Mouse (Mus musculus): ENCODE measurements around the gene Agrp.

Gene Agrp

DNA sequence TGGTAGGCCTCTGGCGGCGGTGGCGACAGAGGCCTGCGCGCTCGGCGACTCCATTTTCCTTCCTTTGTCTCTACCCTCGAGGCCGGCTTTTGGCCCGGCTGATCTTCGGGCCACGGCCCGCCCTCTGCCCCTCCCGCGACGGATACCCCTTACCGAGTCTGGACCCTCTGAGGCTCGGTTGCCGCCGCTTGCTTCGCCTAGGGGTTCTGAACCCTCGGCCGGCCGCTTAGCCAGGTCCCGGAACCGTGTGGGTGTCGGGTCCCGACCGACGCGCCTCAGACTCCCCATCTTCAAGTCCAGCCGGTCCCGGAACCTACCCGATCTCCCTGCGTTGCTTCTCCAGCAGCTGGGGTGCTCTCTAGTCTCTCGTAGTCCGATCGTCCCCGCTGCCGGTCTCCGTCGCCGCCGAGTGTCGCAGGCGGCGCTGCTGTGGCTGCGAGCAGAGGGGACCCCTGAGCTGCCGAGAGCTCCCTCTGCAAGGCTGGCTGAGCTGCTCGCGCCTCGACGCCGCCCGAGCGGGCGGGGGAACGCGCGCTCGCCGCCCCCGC, at the start of gene Agrp:
Gene Agrp, minus strand, starts transcription at position 431 of the 548 bp plus-strand sequence.
- no peak for DNase-seq (ENCODE audit: low spot score in 2 of 2)

DNA sequence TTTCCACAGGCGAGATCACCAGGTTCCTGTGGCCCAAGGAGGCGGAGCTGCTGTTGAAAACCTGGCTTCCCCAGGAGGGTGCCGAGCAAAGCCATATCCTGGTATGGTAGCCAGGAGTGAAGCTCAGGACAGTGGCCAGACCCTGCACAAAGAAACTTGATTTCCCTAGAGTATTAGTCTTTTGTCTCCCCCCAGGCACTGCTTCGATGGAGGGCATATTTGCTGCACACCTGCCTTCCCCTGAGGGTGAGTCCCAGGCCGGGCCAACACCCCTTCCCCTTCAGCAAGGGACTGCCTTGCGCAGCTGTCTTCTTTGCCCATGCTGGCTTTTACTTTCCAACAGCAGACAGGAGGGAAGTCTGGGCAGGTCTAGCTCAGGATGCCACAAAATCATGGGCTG, 49.4 kb upstream of the Agrp start:
- no peak for DNase-seq (ENCODE audit: low spot score in 2 of 2)

DNA sequence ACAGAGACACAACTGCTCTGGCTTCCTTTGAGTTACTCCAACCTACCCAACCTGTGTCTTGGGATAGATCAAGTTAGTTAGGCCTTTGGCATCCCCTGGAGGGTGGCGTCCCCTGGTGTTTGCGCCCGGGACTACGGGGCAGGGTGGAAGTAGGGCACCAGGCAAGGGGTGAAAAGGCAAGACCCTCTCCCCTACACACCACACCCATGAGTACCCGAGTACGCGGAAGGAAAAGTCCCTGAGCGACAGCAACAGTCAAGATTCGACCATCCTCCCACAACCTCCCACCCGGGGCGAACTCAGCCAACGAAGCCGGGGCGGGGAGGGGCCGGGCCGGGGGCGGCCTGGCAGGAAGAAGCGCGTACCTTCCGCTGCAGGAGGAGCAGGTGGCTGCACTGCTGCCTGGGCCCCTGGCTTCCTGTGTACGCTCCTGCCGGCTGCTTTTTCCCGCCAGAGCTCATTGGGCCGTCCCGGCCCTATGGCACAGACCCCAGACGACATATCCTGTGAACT, 48.7 kb upstream of the Agrp start, which contains the start of gene Carmil2:
Gene Carmil2, plus strand, starts transcription at position 479 of the 513 bp plus-strand sequence.
- peak; percentile 41 to 62 for DNase-seq (ENCODE audit: low spot score in 2 of 2)

DNA sequence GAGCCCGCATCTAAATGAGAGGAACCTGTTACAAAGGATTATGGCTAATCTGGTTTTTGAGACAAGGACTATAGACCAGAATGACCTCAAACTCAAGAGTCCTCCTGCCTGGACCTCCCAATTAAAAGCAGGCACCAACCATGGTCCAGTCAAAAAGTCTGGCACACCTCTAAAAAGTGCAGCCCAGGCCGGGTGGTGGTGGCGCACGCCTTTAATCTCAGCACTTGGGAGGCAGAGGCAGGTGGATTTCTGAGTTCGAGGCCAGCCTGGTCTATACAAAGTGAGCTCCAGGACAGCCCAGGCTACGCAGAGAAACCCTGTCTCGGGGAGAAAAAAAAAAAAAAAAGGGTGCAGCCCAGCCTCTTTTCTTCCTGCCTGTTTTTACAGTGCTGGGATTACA, 48.1 kb upstream of the Agrp start:
- no peak for DNase-seq (ENCODE audit: low spot score in 2 of 2)

DNA sequence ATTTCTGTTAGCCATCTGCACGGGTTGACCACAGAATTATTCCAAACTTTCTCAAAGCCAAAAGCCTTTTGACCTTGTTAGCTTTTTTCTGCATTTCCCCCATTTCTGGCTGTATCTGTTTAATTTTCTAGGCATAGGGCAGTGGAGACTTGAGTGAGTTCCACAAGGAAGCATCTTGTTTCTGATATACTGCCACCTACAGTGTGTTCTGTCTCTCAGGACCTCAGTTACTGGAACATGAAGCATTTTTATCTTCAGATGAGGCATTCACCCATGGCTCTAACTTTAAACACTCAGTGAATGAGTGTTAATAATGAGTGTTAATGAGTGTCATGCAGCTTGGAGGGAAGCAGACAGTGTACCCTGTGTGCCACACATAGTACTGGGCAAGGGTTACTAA, 40.7 kb upstream of the Agrp start:
- DNase-seq (ENCODE audit: low spot score in 2 of 2), result no peak

DNA sequence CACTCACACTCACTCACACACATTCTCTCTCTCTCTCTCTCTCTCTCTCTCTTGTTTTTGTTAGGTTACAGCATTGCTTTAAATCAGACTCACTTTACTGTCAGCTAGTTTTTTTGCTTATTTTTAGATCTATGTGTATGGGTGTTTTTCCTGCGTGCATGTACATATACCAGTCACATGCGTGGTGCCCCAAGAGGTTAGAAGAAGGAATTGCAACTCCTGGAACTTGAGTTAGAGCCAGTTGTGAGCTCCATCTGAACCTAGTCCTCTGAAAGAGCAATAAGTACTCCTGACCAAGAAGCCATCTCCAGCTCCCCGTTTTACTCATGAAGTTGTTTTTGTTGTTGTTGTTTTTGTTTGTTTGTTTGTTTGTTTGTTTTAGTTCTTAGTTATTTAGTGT, 24.0 kb upstream of the Agrp start:
- no peak for DNase-seq (ENCODE audit: low spot score in 2 of 2)

DNA sequence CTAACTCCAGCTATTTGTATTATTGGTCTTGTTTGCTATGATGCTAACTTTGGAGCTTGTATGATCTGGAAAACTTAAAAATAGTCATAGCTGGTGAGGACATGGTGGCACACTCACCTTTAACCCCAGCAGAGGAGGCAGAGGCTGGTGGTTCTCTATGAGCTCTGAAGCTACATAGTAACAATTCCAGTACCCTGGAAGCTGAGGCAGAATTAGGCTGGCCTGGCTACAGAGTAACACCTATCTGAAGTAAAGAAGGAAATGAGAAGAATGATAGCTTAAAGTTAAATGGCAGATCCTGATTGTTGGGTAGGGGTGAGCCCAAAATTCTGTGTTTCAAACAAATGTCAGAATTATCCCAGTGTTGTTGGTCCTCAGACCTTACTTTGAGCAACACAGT, 20.4 kb upstream of the Agrp start:
- no peak for DNase-seq (ENCODE audit: low spot score in 2 of 2)

DNA sequence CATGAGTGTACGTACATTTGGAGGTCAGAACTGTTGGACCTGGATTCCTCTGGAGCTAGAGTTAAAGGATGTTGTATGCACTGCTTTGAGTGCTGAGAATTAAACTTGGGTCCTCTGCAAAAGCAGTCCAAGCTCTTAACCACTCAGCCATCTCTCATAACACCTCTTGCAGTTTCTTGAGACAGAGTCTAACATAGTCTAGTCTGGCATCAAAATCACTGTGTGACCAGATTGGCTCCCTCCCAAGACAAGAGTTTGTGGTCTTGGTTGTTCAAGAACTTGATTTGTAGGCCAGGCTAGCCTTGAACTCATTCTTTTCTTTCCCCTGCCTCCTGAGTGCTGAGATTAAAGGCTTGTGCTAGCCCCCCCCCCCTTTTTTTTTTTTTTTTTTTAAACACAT, 11.7 kb upstream of the Agrp start:
- DNase-seq (ENCODE audit: low spot score in 2 of 2), result no peak

DNA sequence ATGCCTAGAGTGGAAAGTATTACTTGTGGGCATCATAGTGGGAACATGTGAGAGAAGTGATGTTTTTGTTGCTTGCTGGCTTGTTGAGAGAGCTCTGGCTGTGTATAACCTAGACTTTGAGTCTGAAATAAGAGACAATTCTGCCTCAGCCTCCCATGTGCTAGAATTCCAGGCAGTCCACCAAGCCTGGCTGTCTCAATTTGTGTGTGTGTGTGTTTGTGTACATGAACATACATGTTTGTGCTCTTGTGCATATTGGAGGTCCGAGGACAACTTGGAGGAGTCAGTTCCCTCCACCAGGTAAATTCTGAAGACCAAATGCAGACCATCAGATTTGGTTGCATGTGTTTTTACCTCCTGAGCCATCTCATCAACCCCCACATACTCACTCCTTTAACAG, 8.0 kb upstream of the Agrp start:
- DNase-seq (ENCODE audit: low spot score in 2 of 2), result no peak

DNA sequence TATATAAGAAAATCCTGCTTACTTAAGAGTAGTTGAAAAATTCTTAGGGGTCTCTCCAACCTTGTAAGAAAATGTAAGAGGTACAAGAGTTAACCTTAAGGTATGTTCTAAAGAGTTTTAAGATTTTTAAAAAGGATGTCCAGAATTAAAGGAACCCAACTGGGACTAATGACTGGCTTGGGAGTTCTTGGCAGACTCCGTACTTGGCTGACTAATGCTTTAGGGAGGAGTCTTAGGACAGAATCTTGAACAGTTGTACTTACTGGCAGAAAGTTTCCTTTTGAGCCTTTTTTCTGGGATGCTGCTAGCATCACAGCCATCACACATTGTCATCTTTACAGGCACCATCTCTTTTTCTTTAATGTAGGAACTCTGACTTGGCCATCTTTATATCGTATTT, 3.3 kb upstream of the Agrp start:
- DNase-seq (ENCODE audit: low spot score in 2 of 2), result no peak

DNA sequence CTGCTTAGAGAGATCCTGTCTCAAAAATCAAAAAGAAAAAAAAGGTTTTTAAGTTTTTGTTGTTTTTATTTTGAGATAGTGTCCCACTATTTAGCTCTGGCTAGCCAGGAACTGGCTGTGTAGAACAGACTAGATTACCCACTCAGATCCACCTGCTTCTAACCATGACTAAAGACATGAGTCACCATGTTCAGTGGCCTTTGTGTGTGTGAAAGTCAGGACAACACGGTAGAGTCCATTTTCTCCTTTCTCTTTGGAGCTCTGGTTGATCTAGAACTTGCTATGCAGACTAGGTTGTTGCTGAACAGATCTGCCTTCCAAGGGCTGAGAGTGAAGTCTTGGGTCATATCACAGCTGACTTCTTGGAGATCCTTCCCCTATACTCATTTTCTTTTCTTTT, 2.6 kb upstream of the Agrp start:
- no peak for DNase-seq (ENCODE audit: low spot score in 2 of 2)

DNA sequence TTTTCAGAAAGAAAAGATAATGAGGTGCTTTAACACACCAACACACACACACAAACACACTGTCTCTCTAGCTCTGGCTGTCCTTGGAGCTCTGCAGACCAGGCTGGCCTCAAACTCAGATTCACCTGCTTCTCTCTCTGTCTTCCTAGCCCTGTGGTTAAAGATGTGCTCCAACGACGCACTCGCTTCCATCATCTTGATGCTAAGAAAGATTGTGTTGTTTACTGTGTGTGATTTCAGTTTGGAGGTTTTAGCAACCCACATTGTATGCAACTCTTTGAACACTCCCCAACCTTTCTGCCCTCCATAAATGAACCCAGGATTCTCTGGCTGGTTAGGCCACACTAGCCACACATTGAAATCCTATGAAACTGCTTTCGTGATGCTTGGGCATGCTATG, 1.3 kb upstream of the Agrp start:
- no peak for DNase-seq (ENCODE audit: low spot score in 2 of 2)

DNA sequence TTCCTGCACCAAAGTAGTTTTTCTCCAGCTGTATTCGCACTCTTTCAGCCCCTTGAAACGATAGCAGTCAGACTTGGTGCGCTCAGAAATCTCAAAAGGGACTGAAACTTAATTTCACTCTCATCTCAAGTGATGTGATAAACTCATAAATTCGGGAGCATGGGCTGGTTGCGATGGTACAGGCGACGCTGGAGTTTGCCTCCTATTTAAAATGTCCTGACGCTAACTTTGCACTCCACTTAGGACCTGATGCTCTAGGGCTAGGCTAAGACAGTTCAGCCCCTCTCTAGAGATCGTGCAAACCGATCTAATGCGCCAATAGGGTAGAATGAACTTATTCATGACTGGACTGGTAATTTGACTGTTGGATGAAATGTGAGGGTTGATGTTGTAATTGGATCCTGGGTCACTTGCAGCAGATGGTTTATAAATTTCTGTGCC, 428 bp upstream of the Agrp start:
- DNase-seq (ENCODE audit: low spot score in 2 of 2), result no peak

DNA sequence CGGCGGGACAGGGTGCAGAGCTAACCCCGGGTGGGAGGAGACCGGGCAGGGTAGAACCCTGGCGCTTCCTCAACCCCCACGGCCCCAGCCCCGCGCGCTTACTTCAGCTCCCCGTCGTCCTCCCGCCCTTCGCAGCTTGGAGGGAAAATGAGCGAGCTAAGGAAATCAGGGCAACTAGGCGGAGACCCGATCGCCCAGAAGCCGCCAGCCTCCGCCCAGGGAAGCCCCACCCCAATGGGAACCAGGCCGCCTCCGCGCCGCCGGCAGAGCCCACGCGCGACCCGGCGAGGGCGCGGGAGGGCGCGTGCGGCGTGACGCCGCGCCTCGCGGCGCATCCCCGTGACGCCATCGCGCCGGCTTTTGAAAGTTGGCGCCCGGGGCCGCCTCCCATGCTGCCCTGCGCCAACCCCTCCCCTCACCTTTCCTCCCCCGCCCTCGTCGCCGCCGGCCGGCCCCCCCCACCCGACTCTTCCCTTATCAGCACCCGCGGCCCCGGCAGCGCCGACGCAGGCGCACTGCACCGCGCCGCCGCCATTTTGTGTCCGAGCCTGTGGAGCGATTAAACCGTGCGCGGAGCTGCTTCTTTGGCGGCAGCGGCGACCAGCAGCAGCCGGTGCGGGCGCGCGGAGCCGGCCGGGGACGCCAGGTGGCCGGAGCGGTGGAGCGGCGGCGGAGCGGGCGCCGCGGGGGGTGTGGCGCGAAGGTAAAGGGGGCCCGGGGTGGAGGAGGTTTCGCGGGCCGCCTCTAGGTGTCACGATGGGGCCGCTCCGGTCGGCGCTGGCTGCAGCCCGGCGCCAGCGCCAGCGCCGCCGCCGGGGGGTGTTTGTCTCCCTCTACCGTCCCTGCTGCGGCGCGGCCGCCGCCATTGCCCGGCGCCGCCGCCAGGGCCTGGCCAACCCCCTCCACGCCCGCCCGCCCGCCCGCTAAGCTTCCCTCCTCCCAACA, 903 bp downstream of the Agrp start, which contains the start of gene Ctcf:
Gene Ctcf, plus strand, starts transcription at position 551 of the 945 bp plus-strand sequence.
- DNase-seq (ENCODE audit: low spot score in 2 of 2), result peak; percentile 84

DNA sequence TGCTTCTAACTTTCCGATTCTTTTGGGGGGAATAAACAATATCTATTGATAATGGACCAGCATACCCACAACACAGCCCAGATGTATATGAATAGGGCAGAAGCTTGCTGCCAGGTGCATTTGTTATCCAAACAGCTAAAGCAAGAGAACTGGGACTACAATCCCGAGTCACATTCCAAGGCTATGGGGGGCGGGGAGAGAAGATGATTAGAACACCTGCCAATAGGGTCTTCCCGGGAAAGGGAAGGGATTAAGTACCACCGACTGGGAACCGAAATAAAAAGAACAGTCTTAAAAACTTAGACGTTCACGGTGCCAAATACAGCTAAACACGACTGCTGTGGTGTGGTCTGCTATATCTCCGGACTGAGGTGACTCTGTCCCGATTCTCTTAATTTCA, 1.7 kb downstream of the Agrp start:
- no peak for DNase-seq (ENCODE audit: low spot score in 2 of 2)

DNA sequence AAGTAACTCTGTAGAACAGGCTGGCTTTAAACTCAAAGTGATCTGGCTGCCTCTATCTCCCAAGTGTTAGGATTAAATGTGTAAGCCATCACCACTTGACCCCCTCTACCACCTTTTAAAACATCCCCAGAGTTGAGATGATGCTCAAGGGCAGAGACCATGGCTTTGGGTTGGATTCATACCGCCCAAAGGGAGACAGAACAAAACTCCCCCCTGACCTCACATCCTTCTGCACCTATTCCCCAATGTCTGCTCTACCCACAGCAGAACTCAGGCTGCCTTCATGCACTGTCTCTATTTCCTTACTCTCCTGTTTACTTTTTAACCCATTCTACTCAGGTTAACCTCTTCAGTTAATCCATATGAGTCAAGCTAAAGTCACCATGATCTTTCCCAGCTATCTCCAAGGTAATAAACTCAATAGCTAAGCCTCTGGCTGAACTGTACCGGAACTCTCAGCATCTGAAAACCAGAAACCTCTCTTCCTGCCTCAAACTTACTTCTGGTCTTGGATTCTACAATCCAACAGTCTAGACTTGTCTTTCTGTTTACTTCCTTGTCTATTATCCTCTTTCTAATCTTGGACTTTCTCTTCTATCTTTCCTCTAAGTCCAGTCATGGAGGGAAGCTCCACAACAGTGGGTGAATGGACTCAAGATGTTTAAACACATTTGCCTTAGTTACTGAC, 2.3 kb downstream of the Agrp start:
- DNase-seq (ENCODE audit: low spot score in 2 of 2), result no peak

DNA sequence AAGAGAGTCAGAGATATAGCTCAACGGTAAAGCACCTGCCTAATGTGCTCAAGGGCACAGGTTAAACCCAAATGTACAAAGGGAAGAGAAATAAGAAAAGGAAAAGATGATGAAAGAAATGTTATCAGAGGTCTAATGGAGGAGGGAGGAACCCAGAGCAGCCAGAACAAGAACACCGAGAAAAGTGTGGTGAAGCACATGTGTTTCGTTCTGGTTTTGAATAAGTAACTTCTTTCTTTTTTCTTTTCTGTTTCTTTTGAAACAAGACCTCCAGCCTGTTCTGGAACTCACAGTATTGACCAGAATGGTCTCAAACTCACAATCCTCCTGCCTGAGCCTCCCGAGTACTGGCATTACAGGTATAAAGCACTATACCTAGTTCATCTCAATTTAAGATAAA, 7.9 kb downstream of the Agrp start:
- no peak for DNase-seq (ENCODE audit: low spot score in 2 of 2)

DNA sequence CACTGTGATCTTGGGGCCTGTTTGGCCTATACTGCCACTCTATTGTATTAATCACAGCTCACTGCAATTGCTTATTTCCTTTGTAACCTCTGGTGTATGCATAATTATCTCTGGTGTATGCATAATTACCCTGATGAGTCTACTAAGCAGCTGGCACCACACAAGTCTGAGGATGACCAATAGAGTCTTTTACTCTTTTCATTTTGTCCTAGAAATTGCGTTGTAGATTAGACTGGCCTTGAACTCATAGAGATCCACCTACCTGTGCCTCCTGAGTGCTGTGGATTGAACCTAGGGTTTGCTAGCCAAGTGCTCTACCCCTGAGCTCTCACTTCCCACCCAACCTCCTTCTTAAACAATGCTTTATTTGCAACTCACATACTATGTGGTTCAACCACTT, 11.1 kb downstream of the Agrp start:
- DNase-seq (ENCODE audit: low spot score in 2 of 2), result no peak

DNA sequence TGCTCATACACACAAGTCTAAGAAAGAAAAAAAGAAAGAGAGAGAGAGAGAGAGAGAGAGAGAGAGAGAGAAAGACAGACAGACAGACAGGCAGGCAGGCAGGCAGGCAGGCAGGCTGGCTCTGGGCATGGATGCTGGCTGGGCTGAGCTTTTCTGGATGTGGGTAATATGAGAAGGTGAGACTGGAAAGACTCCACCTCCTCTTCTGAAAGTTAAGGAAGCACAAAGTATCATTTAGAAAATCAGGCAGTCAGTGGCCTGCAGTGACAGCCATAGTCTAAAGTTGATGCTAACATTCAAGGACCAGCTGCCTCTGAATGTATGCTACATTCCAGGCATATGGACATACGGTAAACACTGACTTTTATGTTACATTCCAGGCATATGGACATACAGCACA, 12.4 kb downstream of the Agrp start:
- no peak for DNase-seq (ENCODE audit: low spot score in 2 of 2)

DNA sequence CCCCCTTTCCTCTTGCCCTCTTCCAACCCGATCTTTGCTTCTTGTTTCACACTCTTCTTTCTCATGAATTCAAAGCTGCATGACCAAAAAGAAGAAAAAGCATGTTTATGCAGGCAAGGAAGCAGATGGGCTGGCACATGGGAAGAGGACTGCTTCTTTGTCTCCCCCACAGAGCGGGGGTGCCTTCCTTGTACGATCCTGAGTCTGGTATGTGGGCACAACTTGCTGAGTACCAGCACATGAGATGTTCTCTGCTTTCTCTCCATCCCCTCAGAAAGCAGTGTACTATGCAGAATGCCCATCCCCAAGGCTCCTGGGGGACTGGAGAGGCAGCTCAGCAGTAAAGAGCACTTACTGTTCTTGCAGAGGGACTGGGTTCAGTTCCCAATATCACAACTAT, 12.8 kb downstream of the Agrp start:
- DNase-seq (ENCODE audit: low spot score in 2 of 2), result no peak

DNA sequence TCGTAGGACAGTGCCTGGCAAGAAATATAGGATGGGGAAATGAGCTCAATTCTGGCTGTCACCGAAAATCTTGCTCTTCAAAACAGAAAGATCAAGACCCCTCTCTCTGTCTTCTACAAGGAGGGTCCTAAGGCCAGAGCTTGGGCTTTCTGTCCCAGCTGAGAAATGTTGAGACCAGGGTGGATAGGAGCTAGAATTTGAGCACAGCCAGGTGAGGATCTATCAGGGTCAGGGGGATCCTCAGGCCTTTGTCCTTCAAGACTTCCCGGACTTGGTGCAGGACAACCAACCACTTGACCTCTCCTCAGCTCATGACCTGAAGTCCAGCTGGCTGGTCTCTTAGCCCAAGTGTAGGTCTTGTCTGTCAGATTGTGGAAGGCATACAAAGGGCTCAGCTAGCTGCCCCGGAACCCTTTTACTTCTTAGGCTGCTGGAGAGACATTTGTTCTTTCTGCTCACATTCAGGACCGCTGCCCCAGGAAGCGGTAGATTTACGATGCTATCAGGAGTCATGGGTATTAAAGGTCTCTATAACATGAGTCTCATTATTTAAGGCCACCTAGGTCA, 13.4 kb downstream of the Agrp start:
- DNase-seq (ENCODE audit: low spot score in 2 of 2), result no peak

DNA sequence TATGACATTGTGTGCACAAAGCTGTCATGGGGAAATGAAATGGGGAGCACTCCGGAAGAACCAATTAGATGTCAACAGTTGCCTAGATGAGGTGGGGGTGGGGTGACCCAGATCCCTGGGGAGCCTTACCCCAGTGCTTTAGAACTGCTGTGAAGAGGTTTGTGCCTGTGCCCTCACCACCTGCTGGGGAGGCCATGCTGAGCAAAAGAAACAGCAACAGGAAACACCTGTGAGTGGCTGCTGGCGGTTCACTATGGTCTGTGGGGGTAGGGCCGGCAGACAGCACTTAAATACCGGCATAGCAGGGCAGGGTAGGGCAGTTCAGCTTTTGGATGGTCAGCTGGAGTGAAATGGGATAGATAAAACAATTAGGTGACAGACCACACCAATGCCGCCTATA, 14.1 kb downstream of the Agrp start:
- no peak for DNase-seq (ENCODE audit: low spot score in 2 of 2)
